Mouse (Mus musculus) ovary, postnatal 14 days (tissue): ENCODE data around the gene Nipsnap3a.
A peak's percentile ranks its signal among the peaks of the same experiment; 100 is the strongest.

Experiments
- DNase-seq: peaks from one replicate; pipeline ENCODE4 v3.0.0; 2022; ENCODE audit warnings: low spot score

The Nipsnap3a gene

DNA sequence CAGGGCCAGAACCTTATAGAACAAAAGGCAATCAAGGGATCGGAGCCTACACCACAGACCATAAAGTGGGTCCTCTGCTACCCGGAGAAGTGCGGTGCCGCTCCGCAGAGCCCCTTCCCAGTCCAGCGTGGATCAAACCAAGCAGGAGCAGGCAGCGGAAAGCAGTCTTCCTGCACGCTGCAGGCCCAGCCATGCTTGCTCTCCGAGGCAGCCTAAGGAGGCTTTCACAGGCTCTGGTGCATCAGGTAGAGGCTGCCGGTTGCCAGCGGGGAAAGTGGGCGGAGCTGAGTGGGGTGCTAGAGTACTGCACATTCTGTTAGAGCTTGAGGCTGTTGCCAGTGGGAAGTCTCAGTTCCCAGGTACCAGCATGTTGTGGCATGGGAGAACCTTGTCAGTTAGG, at the start of gene Nipsnap3a:
Gene Nipsnap3a (plus strand): TSS at position 25 of the 400 bp plus-strand sequence.
- no peak for DNase-seq

GRCm38 (mm10) chr4:52946665-52947064, 42.4 kb upstream of the Nipsnap3a start:
- DNase-seq = no peak

GRCm38 (mm10) chr4:52949005-52949404, 40.1 kb upstream of the Nipsnap3a start:
- no peak for DNase-seq

DNA sequence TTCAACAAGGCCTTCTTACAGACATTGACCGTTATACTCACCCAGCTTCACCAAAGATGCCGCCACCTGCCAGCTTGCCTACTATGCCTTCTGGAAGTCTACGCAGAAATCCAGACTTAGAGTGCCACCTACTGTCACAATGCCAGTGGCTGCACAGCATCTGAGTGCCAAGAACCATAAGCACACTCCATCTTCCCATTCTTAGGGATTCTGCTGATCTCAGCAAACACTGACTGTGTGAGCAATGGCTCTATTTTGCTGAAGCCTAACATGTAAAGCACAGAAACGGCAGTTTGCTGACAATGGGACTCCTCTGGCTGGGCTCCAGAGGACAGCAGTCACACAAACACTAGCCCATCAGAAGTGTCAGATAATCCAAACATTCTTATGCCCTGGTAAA, 30.4 kb upstream of the Nipsnap3a start:
- DNase-seq = no peak

GRCm38 (mm10) chr4:52964247-52964646, 24.8 kb upstream of the Nipsnap3a start, which contains the start of gene Olfr270:
TSS of gene Olfr270 (plus strand) at chr4:52964547.
- DNase-seq = no peak

DNA sequence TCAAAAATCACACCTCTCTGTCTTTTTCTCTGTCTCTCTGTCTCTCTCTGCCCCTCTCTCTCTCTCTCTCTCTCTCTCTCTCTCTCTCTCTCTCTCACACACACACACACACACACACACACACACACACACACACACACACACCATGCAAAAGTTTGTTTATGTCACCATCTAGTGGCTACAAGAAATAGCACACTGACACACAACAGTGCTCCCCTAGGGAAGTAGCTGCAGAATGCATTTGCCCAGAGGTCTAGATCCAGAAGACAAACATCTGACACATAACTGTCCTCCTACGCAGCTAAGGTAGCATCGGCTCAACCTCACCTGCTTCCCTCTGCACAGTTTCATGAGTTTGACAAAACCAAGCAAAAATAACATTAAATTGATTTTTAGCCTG, 3.9 kb upstream of the Nipsnap3a start:
- no peak for DNase-seq

GRCm38 (mm10) chr4:52986266-52986665, 2.8 kb upstream of the Nipsnap3a start:
- DNase-seq = no peak

DNA sequence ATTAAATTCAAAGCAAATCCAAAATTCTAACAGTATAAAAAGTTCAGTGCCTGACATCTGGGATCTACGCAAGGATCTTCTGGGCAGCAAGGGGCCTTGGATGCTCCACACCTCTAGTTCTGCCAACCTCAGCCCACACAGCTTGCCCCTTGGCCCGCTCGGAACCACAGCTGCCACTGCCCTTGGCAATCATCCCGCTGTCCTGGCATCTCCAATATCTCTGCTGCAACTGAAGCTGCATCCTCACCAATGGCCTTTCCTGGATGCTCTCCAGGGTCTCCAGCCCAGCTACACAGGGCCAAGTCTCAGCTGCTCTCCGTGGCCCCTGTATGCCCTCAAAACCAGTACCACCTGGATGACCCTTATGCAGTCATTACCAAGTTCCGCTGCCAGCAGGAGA, 10.4 kb downstream of the Nipsnap3a start:
- no peak for DNase-seq

DNA sequence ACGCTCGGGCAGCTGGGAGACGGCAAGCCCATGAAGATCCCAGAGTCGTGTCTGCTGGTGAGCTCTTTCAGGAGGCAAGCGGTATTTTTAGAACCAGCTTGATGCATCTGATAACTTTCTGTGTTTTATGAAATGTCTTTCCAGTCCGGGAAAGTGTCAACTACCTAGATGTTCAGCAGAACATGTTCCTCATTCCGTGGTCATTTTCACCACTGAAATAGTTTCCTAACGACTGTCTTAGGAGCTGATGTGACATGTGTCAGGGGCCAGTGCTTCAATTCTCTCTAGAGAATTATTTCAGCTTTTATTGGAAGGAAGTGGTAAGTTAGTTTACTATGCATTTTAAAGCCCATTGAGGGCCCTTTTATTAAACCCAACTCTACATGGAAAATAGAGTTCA, 11.1 kb downstream of the Nipsnap3a start:
- DNase-seq = no peak

DNA sequence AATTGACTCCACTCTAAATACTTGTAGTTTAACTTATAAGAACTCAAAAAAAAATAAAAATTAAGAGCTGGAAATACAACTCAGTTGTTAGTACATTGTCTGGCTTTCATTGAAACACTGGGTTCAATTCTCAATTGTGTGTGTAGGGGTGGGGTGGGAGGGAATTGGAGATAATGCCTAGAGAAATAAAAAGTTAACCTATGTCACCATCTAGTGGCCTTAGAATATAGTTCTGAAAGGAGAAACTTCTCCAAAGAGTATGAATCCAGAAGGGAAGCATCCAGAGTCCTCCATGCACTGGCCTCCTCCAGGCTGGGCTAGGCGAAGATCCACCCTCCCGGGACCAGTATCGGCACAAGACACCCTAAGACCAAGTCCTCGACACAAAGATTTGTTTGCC, 20.1 kb downstream of the Nipsnap3a start:
- DNase-seq = no peak

DNA sequence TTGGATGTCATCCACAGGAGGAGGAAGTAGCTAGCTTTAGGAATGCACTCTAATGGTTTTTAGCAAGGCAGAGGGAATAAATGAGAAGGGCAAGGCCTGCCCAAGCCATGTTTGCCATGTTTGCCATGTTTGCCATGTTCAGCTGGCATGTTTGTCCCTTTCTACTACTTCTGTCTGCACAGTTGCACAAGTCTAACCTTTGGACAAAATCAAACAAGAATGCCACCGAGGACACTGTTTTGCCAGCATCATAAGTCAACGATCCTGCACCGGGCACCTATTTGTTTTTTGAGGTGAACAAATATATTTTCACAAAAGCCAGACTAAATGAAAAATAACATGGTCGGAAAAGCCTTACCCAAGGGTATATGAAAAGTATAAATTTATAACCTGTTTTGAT, 20.8 kb downstream of the Nipsnap3a start:
- no peak for DNase-seq

GRCm38 (mm10) chr4:53011732-53012361, 22.8 kb downstream of the Nipsnap3a start, which contains the start of gene Nipsnap3b:
TSS of gene Nipsnap3b (plus strand) at chr4:53011880.
- peak; percentile 95 for DNase-seq

- DNase-seq = no peak
Observed at GRCm38 (mm10) chr4:53014421-53014820, 25.3 kb downstream of the Nipsnap3a start.

GRCm38 (mm10) chr4:53015024-53015423, 26.0 kb downstream of the Nipsnap3a start:
- no peak for DNase-seq

DNA sequence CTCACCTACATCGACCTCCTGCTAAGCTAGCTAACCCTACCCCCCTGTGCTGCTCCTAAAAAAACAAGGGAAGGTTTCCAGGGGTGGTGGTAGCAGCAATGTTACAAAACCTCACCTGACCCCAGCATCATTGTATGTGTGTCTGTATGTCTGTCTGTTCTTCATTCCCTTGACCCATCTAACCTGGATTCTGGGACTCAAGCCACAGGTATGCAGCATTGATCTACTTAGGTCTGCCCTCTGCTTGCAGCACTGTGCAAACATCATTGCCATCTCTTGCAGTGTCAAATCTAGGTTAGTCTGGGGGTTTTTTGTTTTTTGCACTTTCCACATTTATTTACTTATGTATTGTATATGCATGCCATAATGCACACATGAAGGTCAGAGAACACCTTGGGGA, 29.3 kb downstream of the Nipsnap3a start:
- no peak for DNase-seq

DNA sequence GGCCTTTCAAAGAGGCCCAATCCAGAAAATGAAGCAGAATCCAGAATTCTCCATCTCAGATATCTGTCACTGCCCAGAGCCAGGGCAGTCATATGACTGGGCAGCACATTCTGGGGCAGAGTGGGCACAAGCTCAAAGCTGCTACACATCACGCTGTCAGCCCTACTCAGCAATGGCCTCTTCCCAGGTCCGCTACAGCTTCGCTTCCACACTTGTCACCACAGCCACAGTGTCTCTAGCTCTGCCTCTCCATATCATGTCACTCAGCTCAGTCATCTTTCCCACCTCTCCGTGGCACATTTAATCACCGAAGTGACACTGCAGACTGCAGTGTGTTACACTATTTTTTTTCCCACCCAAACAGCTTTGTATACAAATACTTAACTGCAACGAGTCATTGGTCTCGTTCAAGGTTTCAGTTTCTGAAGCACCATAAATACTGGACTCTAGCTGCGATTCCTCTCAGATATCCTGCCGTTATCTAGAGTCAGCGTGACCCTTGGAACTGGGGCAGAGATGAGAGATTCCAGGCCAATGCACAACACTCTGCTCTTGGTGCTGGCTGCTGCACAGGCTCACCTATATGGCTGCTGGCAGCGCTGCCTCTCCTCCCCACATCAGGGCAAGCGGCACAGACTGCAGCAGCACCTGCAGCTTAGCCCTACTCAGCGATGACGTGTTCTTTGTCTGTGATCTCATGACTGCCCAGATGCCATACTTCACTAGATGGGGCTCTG, 34.3 kb downstream of the Nipsnap3a start:
- no peak for DNase-seq

GRCm38 (mm10) chr4:53024397-53024796, 35.3 kb downstream of the Nipsnap3a start:
- no peak for DNase-seq

DNA sequence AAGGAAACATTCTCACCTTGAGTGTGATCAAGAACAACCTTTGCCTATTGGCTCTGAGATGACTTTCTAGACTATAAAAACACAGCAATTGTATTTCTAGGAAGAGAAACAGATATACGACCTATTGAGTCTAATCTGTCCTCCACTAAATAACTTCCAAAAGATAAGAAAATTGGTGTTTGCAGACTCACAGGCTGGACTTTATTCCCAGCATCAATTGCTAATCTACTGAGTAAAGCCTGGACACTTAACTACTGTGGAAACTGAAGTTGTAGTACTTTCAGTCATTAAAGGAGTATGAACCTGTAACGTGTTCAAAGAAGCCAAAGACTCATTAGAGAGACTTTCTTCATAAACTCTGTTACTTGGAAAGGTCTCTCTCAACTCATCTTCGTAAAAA, 38.7 kb downstream of the Nipsnap3a start:
- no peak for DNase-seq

DNA sequence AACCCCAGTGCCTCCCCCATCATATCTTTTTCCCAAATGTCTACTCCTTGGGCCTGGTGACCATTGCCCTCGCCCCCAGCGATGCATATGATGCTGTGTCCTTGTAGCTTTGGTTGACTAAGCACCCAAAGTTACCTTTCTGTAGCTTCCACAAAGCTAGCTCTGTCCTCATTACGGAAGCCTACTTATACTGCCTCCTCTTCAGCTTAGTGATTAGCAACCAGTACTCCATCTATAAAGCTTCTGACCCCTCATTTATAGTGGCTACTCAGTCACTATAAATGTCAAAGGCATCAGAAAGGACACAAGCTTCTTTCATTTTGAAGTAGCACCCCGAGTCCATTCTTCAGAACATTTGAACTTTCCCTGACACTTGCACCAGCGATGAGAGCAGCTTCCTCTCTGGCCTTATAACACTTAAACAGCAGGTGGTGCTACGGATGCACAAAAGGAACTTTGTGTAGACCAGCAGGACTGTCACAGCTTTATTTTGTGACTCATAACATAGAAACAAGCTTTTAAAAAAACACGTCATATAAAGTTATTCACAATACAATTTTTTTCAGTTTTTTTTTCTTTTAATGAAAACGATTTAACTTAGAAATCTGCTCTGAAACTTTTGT, 41.4 kb downstream of the Nipsnap3a start:
- DNase-seq = no peak

GRCm38 (mm10) chr4:53043819-53044218, 54.7 kb downstream of the Nipsnap3a start:
- DNase-seq = no peak

GRCm38 (mm10) chr4:53045807-53046206, 56.7 kb downstream of the Nipsnap3a start:
- DNase-seq = no peak

GRCm38 (mm10) chr4:53046238-53047022, 57.4 kb downstream of the Nipsnap3a start:
- DNase-seq = no peak
